Mouse (Mus musculus): ENCODE results near the gene Ddx20. TPM values are rescaled to one million over a fixed set of nuclear protein-coding genes. Genes with fewer than 3 reads are reported as not detected.

Gene Ddx20
- polyA plus RNA-seq, 1 experiment: 31.3 TPM

- TF ChIP-seq EP300 (IDR thresholded peaks at IDR 0.05; ENCODE audit: insufficient read depth, low read depth, low read length) (no peak), POLR2A (IDR thresholded peaks at IDR 0.05; ENCODE audit: insufficient read depth, low read length) (no peak), CTCF (IDR thresholded peaks at IDR 0.05; ENCODE audit: low read depth, low read length) (no peak)
- Histone ChIP-seq H3K36me3 (ENCODE audit: control insufficient read depth, insufficient read depth, low read length, poor library complexity, severe bottlenecking) (peaks cover 22% of the 10 kb centered on the region), H3K27me3 (ENCODE audit: control insufficient read depth, insufficient read depth, low read length, poor library complexity, severe bottlenecking) (no peaks in the 10 kb centered on the region), H3K9ac (ENCODE audit: low read depth, poor library complexity, severe bottlenecking) (peak overlapping the region; percentile 94), H3K27ac (ENCODE audit: insufficient read depth, low read length) (no peak overlapping the region), H3K4me3 (ENCODE audit: low read depth, low read length) (peak overlapping the region; percentile 94), H3K9me3 (replicated peaks; ENCODE audit: control insufficient read depth, insufficient read depth, low read length, poor library complexity, severe bottlenecking) (no peaks in the 10 kb centered on the region), H3K4me1 (ENCODE audit: control insufficient read depth, insufficient read depth, low read length) (no peaks in the 10 kb centered on the region)
These were observed 715 bp downstream of the Ddx20 start for GRCm38 (mm10) chr3:105686394-105687323.

DNA sequence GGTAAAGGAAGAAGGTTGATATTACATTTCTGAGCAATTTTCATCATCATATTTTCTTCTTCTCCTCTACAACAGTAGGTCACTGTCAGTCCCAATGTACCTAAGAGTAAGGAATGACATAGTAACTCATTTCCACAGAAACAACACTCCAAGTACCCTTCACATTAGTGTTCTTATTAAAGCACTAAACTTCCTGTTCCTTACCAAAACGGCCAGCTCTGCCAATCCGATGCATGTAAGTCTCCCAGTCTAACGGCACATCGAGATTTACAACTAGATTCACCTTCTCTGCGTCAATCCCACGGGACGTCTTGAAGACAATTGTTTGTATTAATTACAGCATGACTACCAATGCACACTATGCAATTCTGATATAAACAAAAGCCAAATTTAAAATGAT, 7.0 kb downstream of the Ddx20 start:
- Histone ChIP-seq H3K9me3 (replicated peaks; ENCODE audit: control insufficient read depth, insufficient read depth, low read length, poor library complexity, severe bottlenecking) (no peaks in the 10 kb centered on the region), H3K9ac (ENCODE audit: low read depth, poor library complexity, severe bottlenecking) (no peak overlapping the region), H3K27me3 (ENCODE audit: control insufficient read depth, insufficient read depth, low read length, poor library complexity, severe bottlenecking) (no peaks in the 10 kb centered on the region), H3K4me3 (ENCODE audit: low read depth, low read length) (no peak overlapping the region), H3K27ac (ENCODE audit: insufficient read depth, low read length) (no peak overlapping the region), H3K4me1 (ENCODE audit: control insufficient read depth, insufficient read depth, low read length) (no peaks in the 10 kb centered on the region), H3K36me3 (ENCODE audit: control insufficient read depth, insufficient read depth, low read length, poor library complexity, severe bottlenecking) (peaks cover 50% of the 10 kb centered on the region)
- no peak for TF ChIP-seq CTCF (IDR thresholded peaks at IDR 0.05; ENCODE audit: low read depth, low read length)
- TF ChIP-seq EP300 (IDR thresholded peaks at IDR 0.05; ENCODE audit: insufficient read depth, low read depth, low read length): no peak
- no peak for TF ChIP-seq POLR2A (IDR thresholded peaks at IDR 0.05; ENCODE audit: insufficient read depth, low read length)

GRCm38 (mm10) chr3:105675932-105676331, 11.4 kb downstream of the Ddx20 start:
- H3K27ac ChIP-seq (ENCODE audit: insufficient read depth, low read length): no peak overlapping the region
- H3K9me3 ChIP-seq (replicated peaks; ENCODE audit: control insufficient read depth, insufficient read depth, low read length, poor library complexity, severe bottlenecking): no peaks in the 10 kb centered on the region
- no peak overlapping the region for H3K4me3 ChIP-seq (ENCODE audit: low read depth, low read length)
- no peaks in the 10 kb centered on the region for H3K4me1 ChIP-seq (ENCODE audit: control insufficient read depth, insufficient read depth, low read length)
- H3K9ac ChIP-seq (ENCODE audit: low read depth, poor library complexity, severe bottlenecking): no peak overlapping the region
- no peaks in the 10 kb centered on the region for H3K27me3 ChIP-seq (ENCODE audit: control insufficient read depth, insufficient read depth, low read length, poor library complexity, severe bottlenecking)
- peaks cover 26% of the 10 kb centered on the region for H3K36me3 ChIP-seq (ENCODE audit: control insufficient read depth, insufficient read depth, low read length, poor library complexity, severe bottlenecking)
- TF ChIP-seq CTCF (IDR thresholded peaks at IDR 0.05; ENCODE audit: low read depth, low read length): no peak
- no peak for TF ChIP-seq EP300 (IDR thresholded peaks at IDR 0.05; ENCODE audit: insufficient read depth, low read depth, low read length)
- TF ChIP-seq POLR2A (IDR thresholded peaks at IDR 0.05; ENCODE audit: insufficient read depth, low read length): no peak

GRCm38 (mm10) chr3:105674595-105675218, 12.7 kb downstream of the Ddx20 start:
- no peak overlapping the region for H3K9ac ChIP-seq (ENCODE audit: low read depth, poor library complexity, severe bottlenecking)
- TF ChIP-seq POLR2A (IDR thresholded peaks at IDR 0.05; ENCODE audit: insufficient read depth, low read length) (no peak), CTCF (IDR thresholded peaks at IDR 0.05; ENCODE audit: low read depth, low read length) (peak; percentile 32)
- no peaks in the 10 kb centered on the region for H3K4me1 ChIP-seq (ENCODE audit: control insufficient read depth, insufficient read depth, low read length)
- H3K27me3 ChIP-seq (ENCODE audit: control insufficient read depth, insufficient read depth, low read length, poor library complexity, severe bottlenecking): no peaks in the 10 kb centered on the region
- H3K36me3 ChIP-seq (ENCODE audit: control insufficient read depth, insufficient read depth, low read length, poor library complexity, severe bottlenecking): peaks cover 18% of the 10 kb centered on the region
- no peak overlapping the region for H3K27ac ChIP-seq (ENCODE audit: insufficient read depth, low read length)
- H3K4me3 ChIP-seq (ENCODE audit: low read depth, low read length): no peak overlapping the region
- no peaks in the 10 kb centered on the region for H3K9me3 ChIP-seq (replicated peaks; ENCODE audit: control insufficient read depth, insufficient read depth, low read length, poor library complexity, severe bottlenecking)

DNA sequence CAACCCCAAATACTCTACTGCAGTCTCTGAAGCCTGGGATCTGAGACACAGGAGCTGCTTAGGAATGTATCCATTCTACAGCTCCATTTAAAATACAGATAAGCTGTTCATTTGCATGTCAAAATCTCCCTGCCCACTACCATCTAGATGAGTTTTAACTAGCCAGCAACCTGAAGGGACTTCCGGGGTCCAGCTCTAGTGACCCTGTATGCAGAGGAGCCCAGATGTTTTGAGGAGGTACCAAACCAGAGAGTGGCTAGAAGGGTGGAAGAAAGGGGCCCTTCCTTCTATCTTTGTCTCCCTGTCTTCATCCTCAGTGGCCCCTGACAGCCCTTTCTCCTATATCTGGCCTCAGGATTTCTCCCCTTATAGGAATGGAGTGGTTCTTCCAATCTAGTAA, 16.6 kb downstream of the Ddx20 start:
- Histone ChIP-seq H3K9ac (ENCODE audit: low read depth, poor library complexity, severe bottlenecking) (no peak overlapping the region), H3K27me3 (ENCODE audit: control insufficient read depth, insufficient read depth, low read length, poor library complexity, severe bottlenecking) (no peaks in the 10 kb centered on the region), H3K36me3 (ENCODE audit: control insufficient read depth, insufficient read depth, low read length, poor library complexity, severe bottlenecking) (no peaks in the 10 kb centered on the region), H3K4me1 (ENCODE audit: control insufficient read depth, insufficient read depth, low read length) (no peaks in the 10 kb centered on the region), H3K27ac (ENCODE audit: insufficient read depth, low read length) (no peak overlapping the region), H3K9me3 (replicated peaks; ENCODE audit: control insufficient read depth, insufficient read depth, low read length, poor library complexity, severe bottlenecking) (no peaks in the 10 kb centered on the region), H3K4me3 (ENCODE audit: low read depth, low read length) (no peak overlapping the region)
- TF ChIP-seq CTCF (IDR thresholded peaks at IDR 0.05; ENCODE audit: low read depth, low read length): no peak
- no peak for TF ChIP-seq EP300 (IDR thresholded peaks at IDR 0.05; ENCODE audit: insufficient read depth, low read depth, low read length)
- TF ChIP-seq POLR2A (IDR thresholded peaks at IDR 0.05; ENCODE audit: insufficient read depth, low read length): no peak

DNA sequence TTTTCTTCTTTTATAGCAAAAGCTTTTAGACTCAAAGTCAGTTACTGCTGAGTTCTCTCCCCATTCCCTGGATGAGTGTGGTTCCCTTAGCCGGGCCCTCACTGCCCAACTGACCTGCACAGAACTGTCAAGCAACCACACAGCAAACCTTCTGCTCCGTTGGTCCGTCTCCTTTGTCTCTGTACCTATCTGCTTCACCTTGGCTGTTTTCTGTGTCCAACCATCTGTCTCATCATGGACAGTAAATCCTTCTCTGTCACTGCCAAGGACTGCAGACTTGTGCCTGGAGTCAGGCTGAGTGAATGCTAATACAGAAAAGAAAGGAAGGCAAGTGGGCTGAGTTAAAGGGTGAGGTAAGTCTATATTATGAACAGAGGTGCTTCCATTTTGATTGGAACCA, 17.6 kb downstream of the Ddx20 start:
- Histone ChIP-seq H3K27ac (ENCODE audit: insufficient read depth, low read length) (no peak overlapping the region), H3K9ac (ENCODE audit: low read depth, poor library complexity, severe bottlenecking) (no peak overlapping the region), H3K4me1 (ENCODE audit: control insufficient read depth, insufficient read depth, low read length) (no peaks in the 10 kb centered on the region), H3K36me3 (ENCODE audit: control insufficient read depth, insufficient read depth, low read length, poor library complexity, severe bottlenecking) (no peaks in the 10 kb centered on the region), H3K4me3 (ENCODE audit: low read depth, low read length) (no peak overlapping the region), H3K27me3 (ENCODE audit: control insufficient read depth, insufficient read depth, low read length, poor library complexity, severe bottlenecking) (no peaks in the 10 kb centered on the region), H3K9me3 (replicated peaks; ENCODE audit: control insufficient read depth, insufficient read depth, low read length, poor library complexity, severe bottlenecking) (no peaks in the 10 kb centered on the region)
- TF ChIP-seq EP300 (IDR thresholded peaks at IDR 0.05; ENCODE audit: insufficient read depth, low read depth, low read length) (no peak), CTCF (IDR thresholded peaks at IDR 0.05; ENCODE audit: low read depth, low read length) (no peak), POLR2A (IDR thresholded peaks at IDR 0.05; ENCODE audit: insufficient read depth, low read length) (no peak)

Data from ES-Bruce4 (cell line).